Mouse (Mus musculus) forebrain, embryonic 15.5 days (tissue): ENCODE measurements around the gene C1d. TPM values are rescaled to one million over a fixed set of nuclear protein-coding genes. Genes with fewer than 3 reads are reported as not detected.
A peak's percentile ranks its signal among the peaks of the same experiment; 100 is the strongest.
"Not testable (repeated sequence)": the region's sequence is repeated elsewhere in the genome, so short reads cannot be mapped to it uniquely, and the experiment has no call there.

Experiments used
- ATAC-seq: fragments of 200-750 bp; cut with Nextera tagmentation; replicated peaks from 2 replicates; pipeline ENCODE4 v1.8.0; 2017; ENCODE audit warnings: mild to moderate bottlenecking, moderate TSS enrichment, moderate library complexity
- H3K27ac ChIP-seq: fragments of 300-500 bp; sonication (generic); replicated peaks from 2 replicates; pipeline ENCODE4 v1.5.1; 2015; ENCODE audit warnings: mild to moderate bottlenecking, inconsistent platforms
- H3K27me3 ChIP-seq: fragments of 300-500 bp; sonication (generic); 2 replicates; pipeline ENCODE4 v1.6.1; 2015; ENCODE audit warnings: inconsistent platforms
- H3K36me3 ChIP-seq: fragments of 300-500 bp; sonication (generic); 2 replicates; pipeline ENCODE4 v1.6.1; 2015; ENCODE audit warnings: mild to moderate bottlenecking, inconsistent platforms
- H3K4me1 ChIP-seq: fragments of 300-500 bp; sonication (generic); 2 replicates; pipeline ENCODE4 v1.6.1; 2015; ENCODE audit warnings: inconsistent platforms
- H3K4me2 ChIP-seq: fragments of 300-500 bp; sonication (generic); replicated peaks from 2 replicates; pipeline ENCODE4 v1.6.1; 2015; ENCODE audit warnings: mild to moderate bottlenecking, inconsistent platforms
- H3K4me3 ChIP-seq: fragments of 300-500 bp; sonication (generic); 2 replicates; pipeline ENCODE4 v1.5.1; 2015; ENCODE audit warnings: mild to moderate bottlenecking, inconsistent platforms
- H3K9ac ChIP-seq: fragments of 300-500 bp; sonication (generic); replicated peaks from 2 replicates; pipeline ENCODE4 v1.6.1; 2015; ENCODE audit warnings: mild to moderate bottlenecking, inconsistent platforms
- H3K9me3 ChIP-seq: fragments of 300-500 bp; sonication (generic); 2 replicates; pipeline ENCODE4 v1.6.1; 2016; ENCODE audit warnings: inconsistent platforms
- WGBS: fragments of 180-500 bp; shearing (Covaris S2); methylation state at CpG from one replicate; pipeline ENCODE4 v1.1.7; 2015; ENCODE audit warnings: mixed read lengths; 5-methylcytosine and 5-hydroxymethylcytosine counted together
- polyA plus RNA-seq: library from polyadenylated mRNA; unstranded; fragments of >200 nt; fragmentation: Nextera tagmentation; extraction: Ambion mirVana; gene quantifications from 2 replicates; pipeline ENCODE4 v1.2.1, GENCODE M21; 2015

The C1d gene
- 104 and 114 TPM in 2 replicates for polyA plus RNA-seq

DNA sequence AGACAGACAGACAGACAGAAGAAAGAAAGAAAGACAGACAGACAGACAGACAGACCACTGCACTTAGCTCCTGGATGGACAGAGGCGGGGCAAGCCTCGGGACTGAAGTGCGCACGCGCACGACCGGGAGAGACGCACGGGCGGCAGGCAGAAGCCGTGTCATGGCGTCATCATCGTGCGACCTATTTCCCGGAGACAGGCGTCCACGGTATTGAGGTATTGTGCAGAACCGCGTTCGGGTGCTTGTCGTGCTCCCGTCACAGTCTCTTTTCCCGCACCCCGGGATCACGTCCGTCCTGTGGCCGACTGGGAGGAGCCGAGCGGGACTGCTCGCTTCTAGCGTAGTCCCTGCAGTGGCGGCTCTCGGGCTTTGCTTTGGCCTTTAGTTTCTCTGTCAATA lies at the start of gene C1d:
Gene C1d (plus strand): TSS at position 137 of the 400 bp plus-strand sequence.
- under 1% methylated on average over 33 of the region's 33 CpGs for WGBS
- ATAC-seq, result peak; percentile 96

DNA sequence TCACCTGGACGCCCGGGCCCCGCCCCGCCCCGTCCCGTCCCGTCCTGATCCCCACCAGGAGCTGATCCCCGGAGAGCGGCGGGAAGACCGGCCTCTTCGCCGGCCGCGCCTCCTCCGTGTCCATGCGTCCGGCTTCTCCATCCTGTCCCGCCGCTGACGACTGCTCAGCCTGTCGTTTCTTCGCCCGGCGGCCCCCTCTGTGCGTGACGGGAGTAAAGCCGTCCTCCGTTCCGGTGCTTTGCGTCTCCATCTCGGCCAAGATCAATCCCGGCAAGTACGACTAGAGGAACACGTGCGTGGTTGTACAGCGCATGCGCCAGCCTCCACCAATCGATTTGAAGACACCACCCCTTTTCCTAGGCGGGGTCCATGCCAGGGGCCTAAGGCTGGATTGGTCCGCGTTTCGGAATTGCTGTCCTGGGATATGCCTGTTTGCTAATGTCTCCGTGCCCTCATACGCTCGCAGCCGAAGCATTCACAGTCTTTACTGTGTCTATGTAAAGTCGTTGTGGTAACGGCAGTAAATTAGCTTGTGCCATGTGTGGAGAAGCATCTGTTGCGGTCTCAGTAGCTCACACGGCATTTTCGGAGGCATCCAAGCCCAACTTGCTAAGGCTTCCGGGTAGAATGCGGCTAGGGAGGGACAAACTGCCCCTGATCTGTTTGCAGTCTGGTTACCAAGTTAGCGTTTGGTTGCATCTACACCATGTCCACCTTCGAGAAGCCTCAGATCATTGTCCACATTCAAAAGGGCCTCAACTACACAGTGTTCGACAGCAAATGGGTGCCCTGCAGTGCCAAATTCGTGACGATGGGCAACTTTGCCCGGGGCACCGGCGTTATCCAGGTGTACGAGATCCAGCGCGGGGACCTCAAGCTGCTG lies 45.9 kb upstream of the C1d start, which contains the start of gene Pno1:
Gene Pno1 (minus strand): TSS at position 311 of the 883 bp plus-strand sequence.
- WGBS, result under 1% methylated on average over 65 of the region's 65 CpGs
- H3K4me2 ChIP-seq, result peak within 1 kb of the TSS; percentile 83
- H3K4me3 ChIP-seq, result peak within 1 kb of the TSS; percentile 96
- H3K36me3 ChIP-seq, result peaks cover 10% of the 10 kb centered on the region
- no peaks in the 10 kb centered on the region for H3K27me3 ChIP-seq
- H3K27ac ChIP-seq, result peak within 1 kb of the TSS; percentile 92
- no peaks in the 10 kb centered on the region for H3K9me3 ChIP-seq
- H3K9ac ChIP-seq, result peak within 1 kb of the TSS; percentile 84
- peaks cover 25% of the 10 kb centered on the region for H3K4me1 ChIP-seq
- peak; percentile 99 for ATAC-seq

More for the DNA sequence above, at the start of gene C1d:
- Histone ChIP-seq H3K9me3 (no peaks in the 10 kb centered on the region), H3K27ac (peak within 1 kb of the TSS; percentile 91), H3K4me2 (peak within 1 kb of the TSS; percentile 82), H3K4me1 (peaks cover 15% of the 10 kb centered on the region), H3K9ac (peak within 1 kb of the TSS; percentile 91), H3K4me3 (peak within 1 kb of the TSS; percentile 90), H3K36me3 (no peaks in the 10 kb centered on the region), H3K27me3 (no peaks in the 10 kb centered on the region)

DNA sequence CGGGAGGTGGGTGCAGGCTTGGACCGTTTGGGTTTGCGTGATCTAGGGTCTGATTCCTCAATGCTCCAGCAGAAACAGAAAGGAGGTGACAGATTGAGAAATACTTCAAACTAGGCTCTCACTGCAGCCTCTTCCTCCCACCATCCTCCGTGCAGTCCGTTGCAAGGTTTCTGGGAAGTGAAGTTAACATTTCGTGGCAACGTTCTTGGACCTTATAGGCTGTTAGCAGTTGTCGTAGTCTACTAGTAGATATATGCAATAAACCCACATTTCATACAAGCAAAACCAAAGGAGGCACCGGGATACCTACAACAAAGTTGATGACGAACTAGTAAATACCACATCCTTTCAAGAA lies 45.3 kb upstream of the C1d start:
- peak overlapping the region; percentile 96 for H3K4me3 ChIP-seq
- 4% methylated on average over 10 of the region's 10 CpGs for WGBS
- peaks cover 10% of the 10 kb centered on the region for H3K36me3 ChIP-seq
- H3K4me2 ChIP-seq, result peak overlapping the region; percentile 83
- H3K9ac ChIP-seq, result peak overlapping the region; percentile 84
- peak overlapping the region; percentile 92 for H3K27ac ChIP-seq
- H3K27me3 ChIP-seq, result no peaks in the 10 kb centered on the region
- no peak for ATAC-seq
- H3K4me1 ChIP-seq, result peaks cover 25% of the 10 kb centered on the region
- no peaks in the 10 kb centered on the region for H3K9me3 ChIP-seq

GRCm38 (mm10) chr11:17212903-17213509 lies 44.4 kb upstream of the C1d start:
- Histone ChIP-seq H3K4me1 (peaks cover 25% of the 10 kb centered on the region), H3K4me3 (peak overlapping the region; percentile 96; the same call in 1 of the 2 replicates), H3K27ac (no peak overlapping the region), H3K9ac (no peak overlapping the region), H3K9me3 (no peaks in the 10 kb centered on the region), H3K27me3 (no peaks in the 10 kb centered on the region), H3K4me2 (peak overlapping the region; percentile 83), H3K36me3 (peaks cover 8% of the 10 kb centered on the region)
- ATAC-seq, result no peak
- WGBS, result 64% methylated on average over 5 of the region's 5 CpGs

DNA sequence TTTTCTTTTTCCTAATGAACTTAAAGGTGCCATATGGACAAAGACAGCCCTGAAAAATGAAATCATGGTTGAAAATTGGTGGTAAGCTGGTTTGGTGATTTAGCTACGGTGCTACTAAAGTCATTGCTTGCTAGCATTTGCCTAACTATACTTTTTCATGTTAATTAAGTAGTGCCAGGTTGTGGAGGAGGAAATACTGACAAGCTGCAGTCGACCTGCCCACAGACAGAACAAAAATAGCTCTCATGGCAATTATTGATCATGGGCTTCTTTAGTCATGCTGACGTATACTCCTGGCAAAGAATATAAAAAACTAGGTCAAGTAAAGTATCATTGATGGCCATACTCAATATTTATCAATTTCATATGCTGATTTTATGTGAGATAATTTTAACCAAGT lies 41.9 kb upstream of the C1d start:
- Histone ChIP-seq H3K4me2 (no peak overlapping the region), H3K9ac (no peak overlapping the region), H3K4me1 (peaks cover 18% of the 10 kb centered on the region), H3K9me3 (no peaks in the 10 kb centered on the region), H3K36me3 (no peaks in the 10 kb centered on the region), H3K4me3 (no peak overlapping the region), H3K27me3 (no peaks in the 10 kb centered on the region), H3K27ac (no peak overlapping the region)
- 85% methylated on average over 3 of the region's 3 CpGs for WGBS
- ATAC-seq, result no peak

GRCm38 (mm10) chr11:17221126-17221525 lies 36.3 kb upstream of the C1d start:
- Histone ChIP-seq H3K4me2 (no peak overlapping the region), H3K9me3 (no peaks in the 10 kb centered on the region), H3K9ac (no peak overlapping the region), H3K36me3 (peaks cover 13% of the 10 kb centered on the region; the same call in 1 of the 2 replicates), H3K4me1 (no peaks in the 10 kb centered on the region), H3K27ac (no peak overlapping the region), H3K4me3 (no peak overlapping the region), H3K27me3 (no peaks in the 10 kb centered on the region)
- 97% methylated on average over 8 of the region's 8 CpGs for WGBS
- ATAC-seq, result no peak

DNA sequence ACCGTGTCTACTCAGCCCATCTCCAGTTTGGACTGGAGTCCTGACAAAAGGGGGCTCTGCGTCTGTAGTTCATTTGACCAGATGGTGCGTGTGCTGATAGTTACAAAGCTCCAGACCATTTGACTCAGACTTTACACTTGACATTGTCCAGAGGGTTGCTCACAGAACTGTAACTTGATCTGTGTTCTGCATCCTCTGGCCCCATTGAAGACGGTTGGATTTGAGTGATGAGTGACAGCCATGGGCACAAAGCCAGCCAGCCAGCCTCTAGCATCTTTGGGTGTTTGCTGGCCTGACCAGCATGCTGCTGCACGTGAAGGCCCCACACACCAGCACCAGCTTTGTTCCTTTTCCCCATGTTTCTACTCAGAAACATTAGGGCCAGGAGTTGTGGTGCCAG lies 24.6 kb upstream of the C1d start:
- Histone ChIP-seq H3K9me3 (no peaks in the 10 kb centered on the region), H3K36me3 (peaks cover 23% of the 10 kb centered on the region), H3K4me3 (no peak overlapping the region), H3K4me1 (no peaks in the 10 kb centered on the region), H3K27ac (no peak overlapping the region), H3K9ac (no peak overlapping the region), H3K27me3 (no peaks in the 10 kb centered on the region), H3K4me2 (no peak overlapping the region)
- 80% methylated on average over 5 of the region's 5 CpGs for WGBS
- ATAC-seq, result no peak

- H3K27me3 ChIP-seq, result no peaks in the 10 kb centered on the region
- no peak overlapping the region for H3K4me3 ChIP-seq
- no peak overlapping the region for H3K27ac ChIP-seq
- no peak overlapping the region for H3K9ac ChIP-seq
- H3K4me1 ChIP-seq, result no peaks in the 10 kb centered on the region
- ATAC-seq, result no peak
- WGBS, result 89% methylated on average over 5 of the region's 5 CpGs
- H3K4me2 ChIP-seq, result no peak overlapping the region
- H3K36me3 ChIP-seq, result peaks cover 12% of the 10 kb centered on the region; the same call in 1 of the 2 replicates
- H3K9me3 ChIP-seq, result no peaks in the 10 kb centered on the region
These were observed 20.8 kb upstream of the C1d start for GRCm38 (mm10) chr11:17236449-17237037.

GRCm38 (mm10) chr11:17238598-17238997 lies 18.8 kb upstream of the C1d start:
- H3K9ac ChIP-seq, H3K27ac ChIP-seq, H3K4me1 ChIP-seq, H3K4me2 ChIP-seq, H3K36me3 ChIP-seq, H3K4me3 ChIP-seq, H3K27me3 ChIP-seq, ATAC-seq, H3K9me3 ChIP-seq: not testable (repeated sequence)
- whole genome bisulfite sequencing, result 95% methylated on average over 5 of the region's 5 CpGs

DNA sequence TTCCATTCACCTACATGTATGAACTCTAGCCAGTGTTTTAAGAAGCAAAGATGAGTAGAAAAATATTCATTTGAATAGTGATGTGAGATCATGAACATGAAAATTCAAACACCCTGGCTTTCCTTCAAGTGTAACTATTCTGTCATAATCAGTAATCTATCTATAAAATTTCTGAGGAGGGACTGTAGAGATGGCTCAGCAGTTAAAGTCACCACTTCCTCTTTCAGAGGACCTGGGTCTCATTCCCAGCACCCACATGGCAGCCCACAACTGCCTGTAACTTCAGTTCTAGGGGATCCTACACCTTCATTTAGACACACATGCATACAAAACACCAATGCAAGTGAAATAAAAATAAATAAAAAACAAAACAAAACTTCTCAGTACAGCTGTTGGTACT lies 8.7 kb upstream of the C1d start:
- H3K27ac ChIP-seq, result no peak overlapping the region
- no peak overlapping the region for H3K9ac ChIP-seq
- ATAC-seq, result no peak
- H3K4me3 ChIP-seq, result no peak overlapping the region
- H3K36me3 ChIP-seq, result no peaks in the 10 kb centered on the region
- H3K4me2 ChIP-seq, result no peak overlapping the region
- no peaks in the 10 kb centered on the region for H3K27me3 ChIP-seq
- no peaks in the 10 kb centered on the region for H3K4me1 ChIP-seq
- H3K9me3 ChIP-seq, result no peaks in the 10 kb centered on the region

GRCm38 (mm10) chr11:17256813-17257365 lies 490 bp upstream of the C1d start:
- 57% methylated on average over 8 of the region's 8 CpGs for whole genome bisulfite sequencing
- H3K9ac ChIP-seq, result peak overlapping the region; percentile 91; the same call in 1 of the 2 replicates
- H3K36me3 ChIP-seq, result no peaks in the 10 kb centered on the region
- peak; percentile 85 for ATAC-seq
- H3K4me2 ChIP-seq, result peak overlapping the region; percentile 82
- no peak overlapping the region for H3K27ac ChIP-seq
- H3K27me3 ChIP-seq, result no peaks in the 10 kb centered on the region
- H3K9me3 ChIP-seq, result no peaks in the 10 kb centered on the region
- peak overlapping the region; percentile 90 for H3K4me3 ChIP-seq
- peaks cover 15% of the 10 kb centered on the region for H3K4me1 ChIP-seq

DNA sequence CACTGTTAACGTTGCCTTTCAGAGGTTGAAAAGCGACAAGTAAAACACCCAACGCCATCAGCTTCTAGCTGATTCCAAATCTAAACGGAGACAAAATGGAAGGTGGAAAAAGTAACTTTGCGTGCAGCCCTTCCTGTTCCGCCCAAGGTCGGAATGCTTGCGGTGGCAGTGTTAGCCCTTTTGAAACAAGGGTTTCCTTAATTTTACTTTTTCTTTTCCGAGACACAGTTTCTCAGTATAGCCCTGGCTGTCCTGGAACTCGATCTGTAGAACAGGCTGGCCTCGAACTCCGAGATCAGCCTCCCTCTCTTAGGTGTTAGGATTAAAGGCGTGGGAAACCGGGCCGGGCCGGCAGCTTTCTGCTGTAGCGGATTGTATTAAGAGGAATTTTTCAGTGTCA lies 482 bp downstream of the C1d start:
- ATAC-seq, result peak; percentile 27; the same call in 1 of the 2 replicates
- H3K9me3 ChIP-seq, result no peaks in the 10 kb centered on the region
- H3K4me2 ChIP-seq, result peak overlapping the region; percentile 82
- H3K27me3 ChIP-seq, result no peaks in the 10 kb centered on the region
- H3K9ac ChIP-seq, result peak overlapping the region; percentile 91
- H3K36me3 ChIP-seq, result no peaks in the 10 kb centered on the region
- WGBS, result under 1% methylated on average over 17 of the region's 17 CpGs
- peak overlapping the region; percentile 90 for H3K4me3 ChIP-seq
- H3K27ac ChIP-seq, result peak overlapping the region; percentile 91
- H3K4me1 ChIP-seq, result peaks cover 15% of the 10 kb centered on the region
